Mouse (Mus musculus): ENCODE measurements around the gene Mybl2. TPM values are rescaled to one million over a fixed set of nuclear protein-coding genes. Genes with fewer than 3 reads are reported as not detected.
A peak's percentile ranks its signal among the peaks of the same experiment; 100 is the strongest.

Gene Mybl2
- total RNA-seq, 2 experiments from 2014 or later = 1.3 to 2.5 TPM

DNA sequence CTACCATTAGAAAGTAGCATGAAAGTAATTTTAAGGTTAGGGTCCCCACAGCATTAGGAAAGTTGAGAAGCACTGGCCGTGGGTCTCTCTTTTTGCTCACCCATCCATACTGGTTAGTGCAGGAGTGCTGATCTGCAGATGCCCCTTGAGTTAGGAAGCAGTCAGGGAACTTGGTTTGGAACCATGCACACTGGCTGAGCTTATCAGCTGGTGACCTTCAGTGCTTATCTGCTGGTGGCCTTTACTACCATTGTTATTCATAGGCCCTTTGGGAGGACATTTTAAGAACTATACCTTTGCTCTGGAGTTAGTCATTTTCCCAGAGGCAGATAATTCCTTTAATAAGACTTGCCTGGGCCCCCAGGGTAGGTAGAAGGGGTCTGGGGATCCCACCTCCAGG lies 12.7 kb downstream of the Mybl2 start:
- intact Hi-C loops (cut with DNase I; ENCODE audit: low total_unique reads) = no loop called here
- no peak for DNase-seq

DNA sequence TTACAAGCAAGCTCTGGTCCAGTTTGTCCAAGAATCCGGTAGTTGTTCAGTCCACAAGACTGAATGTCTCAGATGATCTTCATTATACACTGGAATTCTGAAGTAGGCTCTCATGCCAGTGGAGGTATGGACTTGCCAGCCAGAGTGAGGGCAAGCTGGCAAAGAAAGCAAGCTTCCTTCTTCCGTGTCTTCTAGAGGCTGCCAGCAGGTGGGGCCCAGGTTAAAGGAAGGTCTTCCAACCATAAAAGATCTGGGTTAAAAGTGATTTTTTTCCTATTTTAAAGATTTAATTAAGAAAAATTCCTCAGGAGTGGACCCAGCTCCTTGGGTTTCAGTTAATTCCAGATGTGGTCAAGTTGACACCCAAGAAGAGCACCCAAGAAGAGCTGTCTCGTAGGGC lies 15.7 kb downstream of the Mybl2 start:
- intact Hi-C loops (cut with DNase I; ENCODE audit: low total_unique reads) = no loop called here
- DNase-seq = no peak

DNA sequence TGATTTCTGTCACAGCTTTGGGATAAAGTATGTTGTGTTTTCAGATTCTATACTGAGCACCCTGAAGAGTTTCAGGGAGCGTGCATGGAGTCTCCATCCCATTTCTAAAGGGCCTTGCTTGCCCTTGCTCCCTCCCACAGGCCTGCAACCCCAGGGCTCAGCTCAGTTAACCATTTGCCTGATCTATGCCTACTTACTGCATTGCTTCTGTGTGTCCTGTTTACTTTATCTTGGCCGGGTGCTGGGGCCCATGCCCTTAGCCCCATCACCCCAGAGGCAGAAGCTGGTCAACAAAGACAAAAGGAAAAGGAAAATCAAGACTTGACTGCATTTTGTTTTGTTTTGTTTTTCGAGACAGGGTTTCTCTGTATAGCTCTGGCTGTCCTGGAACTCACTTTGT lies 17.1 kb downstream of the Mybl2 start:
- intact Hi-C loops (cut with DNase I; ENCODE audit: low total_unique reads) = no loop called here

DNA sequence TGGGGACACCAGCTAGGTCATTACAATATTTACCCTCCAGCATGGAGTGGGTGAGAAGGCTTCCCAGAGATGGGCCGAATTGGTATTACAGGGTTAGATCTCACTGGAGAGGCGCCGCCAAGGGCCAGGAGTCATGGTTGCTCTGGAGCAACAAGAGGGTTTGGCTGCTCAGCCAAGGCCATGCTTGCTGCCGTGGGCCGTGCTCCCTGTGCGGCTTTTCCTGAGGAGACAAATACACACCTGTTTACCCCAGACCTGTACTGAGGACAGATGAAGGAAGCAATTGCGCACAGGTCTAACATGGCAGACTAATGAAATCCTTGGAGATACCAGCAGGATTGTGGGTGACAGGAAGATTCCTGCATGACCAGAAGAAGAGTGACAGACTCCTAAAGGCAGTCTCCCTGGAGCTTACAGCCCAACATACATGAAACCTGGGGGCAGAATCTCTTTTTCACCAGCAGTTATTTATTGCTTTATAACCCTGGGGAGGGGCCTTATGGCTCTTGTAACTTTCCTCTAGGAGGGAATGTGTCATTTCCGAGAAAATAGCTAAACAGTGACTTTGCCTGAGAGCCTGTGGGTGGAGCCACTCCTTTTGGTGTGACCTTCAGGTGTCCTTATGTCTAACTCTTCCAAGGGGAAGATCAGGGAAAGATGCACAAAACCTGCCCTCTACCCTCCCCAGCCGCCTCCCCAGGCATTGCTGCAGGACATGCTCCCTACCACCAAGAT lies 18.7 kb downstream of the Mybl2 start:
- no peak for DNase-seq
- intact Hi-C loops (cut with DNase I; ENCODE audit: low total_unique reads) = no loop called here

More for the DNA sequence above, 17.1 kb downstream of the Mybl2 start:
- DNase-seq = no peak

DNA sequence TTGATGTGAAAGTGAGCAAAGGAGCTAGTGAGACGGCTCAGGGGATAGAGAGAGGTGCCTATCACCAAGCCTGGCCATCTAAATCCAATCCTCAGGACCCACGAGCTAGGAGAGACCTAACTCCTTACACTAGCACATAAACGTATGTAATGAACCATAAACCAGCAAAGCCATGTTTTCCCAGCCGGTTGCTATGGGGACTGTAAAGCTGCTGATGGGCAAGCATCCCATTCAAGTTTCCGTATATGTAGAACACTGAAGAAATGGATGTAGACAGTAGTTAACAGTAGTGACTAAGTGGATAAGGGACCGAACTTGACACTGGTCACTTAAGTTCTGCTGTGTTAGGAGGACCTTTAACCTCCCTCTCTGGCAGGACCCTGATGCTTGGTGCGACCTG lies 19.5 kb downstream of the Mybl2 start:
- no peak for DNase-seq
- intact Hi-C loops (cut with DNase I; ENCODE audit: low total_unique reads) = no loop called here

DNA sequence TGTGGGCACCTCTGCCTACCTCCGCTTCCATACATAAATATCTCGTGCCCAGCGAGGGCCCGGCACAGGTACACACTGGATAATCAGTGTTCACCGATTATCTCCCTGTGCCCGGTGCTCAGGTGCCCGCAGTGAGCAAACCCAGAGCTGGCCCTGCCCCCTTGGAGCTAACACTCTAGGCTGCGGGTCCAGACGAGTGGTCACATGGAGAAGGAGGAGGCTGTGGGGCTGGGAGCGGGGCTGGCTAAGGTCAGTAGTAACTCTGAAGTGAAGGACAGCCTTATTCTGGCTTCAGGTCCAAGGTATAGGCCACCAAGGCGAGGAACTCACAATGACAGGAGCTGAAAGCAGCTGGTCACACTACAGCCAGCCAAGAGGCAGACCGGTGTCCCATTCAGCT lies 20.3 kb downstream of the Mybl2 start:
- no peak for DNase-seq

DNA sequence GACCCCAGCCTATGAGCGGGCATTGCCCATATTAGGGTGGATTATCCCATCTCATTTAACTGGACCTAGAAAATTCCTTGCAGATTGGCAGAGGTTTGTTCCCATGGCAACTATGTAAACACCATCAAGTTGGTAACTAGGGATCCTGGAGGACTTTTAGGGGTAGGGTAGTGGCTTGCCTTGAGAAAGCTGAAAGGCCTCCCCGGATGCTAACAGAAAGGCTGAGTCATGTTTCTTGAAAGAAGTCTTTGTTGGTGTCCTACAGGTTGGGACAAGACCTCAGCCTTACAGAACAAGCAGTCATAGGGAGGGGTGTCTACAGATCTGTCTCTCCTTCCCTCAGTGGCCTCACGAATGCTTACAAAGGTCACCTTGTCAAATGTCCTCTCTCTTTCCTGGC lies 20.7 kb downstream of the Mybl2 start:
- intact Hi-C loops (cut with DNase I; ENCODE audit: low total_unique reads) = no loop called here
- DNase-seq = no peak

More for the DNA sequence above, 20.3 kb downstream of the Mybl2 start:
- intact Hi-C loops (cut with DNase I; ENCODE audit: low total_unique reads) = no loop called here

DNA sequence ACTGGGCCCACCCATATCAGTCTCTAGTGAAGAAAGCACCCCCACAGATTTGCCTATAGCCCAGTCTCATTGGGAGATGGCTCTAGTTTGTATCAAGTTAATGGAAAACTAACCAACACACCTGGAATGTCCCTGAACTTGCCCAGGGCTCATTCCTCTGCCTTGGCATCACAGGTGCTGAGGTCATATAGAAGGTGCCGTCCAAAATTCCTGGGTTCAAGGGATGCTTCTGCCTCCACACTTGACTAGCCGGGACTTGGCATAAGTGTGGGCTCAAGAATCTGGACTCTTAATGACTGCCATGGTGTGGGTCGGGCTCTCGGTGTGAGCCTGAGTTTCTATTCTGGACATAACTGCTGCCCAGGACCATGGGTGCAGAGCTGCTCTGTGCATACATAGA lies 24.6 kb downstream of the Mybl2 start:
- no peak for DNase-seq
- intact Hi-C loops (cut with DNase I; ENCODE audit: low total_unique reads) = no loop called here

DNA sequence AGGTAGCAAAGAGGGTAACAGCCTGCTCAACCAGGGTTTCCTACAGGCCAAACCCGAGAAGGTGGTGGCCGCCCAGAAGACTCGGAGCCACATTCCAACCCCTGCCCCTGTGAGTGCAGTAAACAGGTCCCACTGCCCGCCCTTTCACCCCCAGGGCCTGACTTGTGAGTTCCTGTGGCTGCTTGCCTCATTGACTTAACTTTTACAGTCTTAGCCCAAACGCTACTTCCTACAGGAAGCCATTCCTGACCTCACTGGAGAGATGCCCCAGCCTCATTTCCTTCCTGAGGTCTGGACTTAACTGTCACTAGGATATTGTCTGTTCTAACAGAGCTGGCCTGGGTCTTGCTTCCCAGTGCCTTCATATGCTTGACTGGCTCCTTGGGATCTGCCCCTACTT lies 28.1 kb downstream of the Mybl2 start:
- intact Hi-C loops (cut with DNase I; ENCODE audit: low total_unique reads) = no loop called here
- DNase-seq = no peak

DNA sequence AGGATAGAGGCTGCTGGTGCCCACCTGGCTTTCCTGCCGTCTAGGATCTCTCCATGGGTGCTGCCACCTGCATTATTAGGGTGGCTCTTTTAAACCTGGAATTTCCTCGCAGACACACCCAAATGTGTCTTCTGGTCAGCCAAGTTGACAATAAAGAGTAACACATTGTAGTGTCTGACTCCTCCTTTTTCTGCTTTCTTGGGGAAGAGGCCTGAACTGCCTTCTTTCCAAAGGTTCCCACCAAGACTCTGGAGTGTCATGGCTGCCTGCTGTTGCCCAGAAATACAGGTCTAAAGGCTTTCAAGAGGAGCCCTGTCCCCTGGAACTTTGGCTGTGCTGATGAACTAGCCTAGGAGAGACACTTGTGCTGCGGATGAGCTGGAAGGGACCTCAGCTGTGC lies 30.0 kb downstream of the Mybl2 start:
- no peak for DNase-seq
- intact Hi-C loops (cut with DNase I; ENCODE audit: low total_unique reads) = no loop called here

DNA sequence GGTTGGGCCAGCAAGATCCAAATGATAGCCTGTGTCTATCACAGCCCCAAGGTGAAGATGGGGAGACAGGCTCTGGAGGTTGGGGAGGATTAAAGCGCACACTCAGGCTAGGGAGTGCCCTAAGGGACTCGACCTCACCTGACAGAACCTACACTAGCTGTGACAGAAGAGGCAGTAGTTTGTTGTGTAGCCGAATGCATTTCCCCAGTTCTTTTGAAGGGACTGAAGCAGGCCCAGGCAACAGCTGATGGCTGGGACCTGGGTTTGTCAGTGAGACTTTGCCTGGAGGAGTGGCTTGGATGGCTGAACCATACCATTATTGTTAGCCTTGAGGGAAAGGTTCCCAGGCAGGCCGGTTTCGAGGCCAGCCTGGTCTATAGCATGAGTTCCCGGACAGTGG lies 30.6 kb downstream of the Mybl2 start:
- intact Hi-C loops (cut with DNase I; ENCODE audit: low total_unique reads) = no loop called here
- DNase-seq = no peak

DNA sequence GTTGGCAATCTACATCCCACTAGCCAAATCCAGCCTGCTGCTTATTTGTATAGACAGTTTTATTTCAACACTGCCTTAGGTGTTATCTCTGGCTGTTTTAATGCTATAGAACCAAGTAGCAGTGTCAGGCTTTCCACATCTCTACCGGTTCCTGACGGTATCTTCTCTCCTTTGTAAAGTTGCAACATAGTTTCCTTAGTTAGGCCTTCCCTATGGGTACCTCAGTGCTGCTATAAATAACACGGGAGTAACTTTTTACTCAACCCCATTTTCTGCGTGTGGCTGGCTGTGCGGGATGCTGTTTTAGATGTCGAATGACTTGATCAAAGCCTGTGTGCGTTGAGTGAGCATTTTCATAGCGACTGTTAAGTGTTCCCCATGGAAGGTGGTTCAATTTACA lies 32.1 kb downstream of the Mybl2 start:
- intact Hi-C loops (cut with DNase I; ENCODE audit: low total_unique reads) = no loop called here
- no peak for DNase-seq

DNA sequence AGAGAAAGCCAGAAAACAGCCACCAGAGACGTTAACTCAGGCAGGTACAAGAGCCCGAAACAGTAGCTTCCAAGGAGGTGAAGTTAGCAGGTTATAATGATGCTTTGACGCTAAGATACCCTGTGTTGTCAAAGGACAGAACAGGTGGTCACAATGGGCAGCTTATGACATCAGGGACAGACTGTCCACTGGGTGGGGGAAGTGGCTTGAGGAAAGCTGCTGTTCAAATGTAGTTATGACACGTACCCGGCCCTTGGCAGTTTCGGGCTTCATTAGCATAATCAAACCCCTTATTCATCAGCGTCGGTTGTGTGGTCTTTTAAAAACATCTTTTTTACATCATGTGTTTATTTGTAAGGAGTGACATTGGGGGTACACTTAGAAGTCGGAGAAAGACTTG lies 33.2 kb downstream of the Mybl2 start, which contains the start of gene Gtsf1l:
Gtsf1l (minus strand) TSS at position 128 of the 400 bp plus-strand sequence.
- intact Hi-C loops (cut with DNase I; ENCODE audit: low total_unique reads) = no loop called here
- DNase-seq = no peak

DNA sequence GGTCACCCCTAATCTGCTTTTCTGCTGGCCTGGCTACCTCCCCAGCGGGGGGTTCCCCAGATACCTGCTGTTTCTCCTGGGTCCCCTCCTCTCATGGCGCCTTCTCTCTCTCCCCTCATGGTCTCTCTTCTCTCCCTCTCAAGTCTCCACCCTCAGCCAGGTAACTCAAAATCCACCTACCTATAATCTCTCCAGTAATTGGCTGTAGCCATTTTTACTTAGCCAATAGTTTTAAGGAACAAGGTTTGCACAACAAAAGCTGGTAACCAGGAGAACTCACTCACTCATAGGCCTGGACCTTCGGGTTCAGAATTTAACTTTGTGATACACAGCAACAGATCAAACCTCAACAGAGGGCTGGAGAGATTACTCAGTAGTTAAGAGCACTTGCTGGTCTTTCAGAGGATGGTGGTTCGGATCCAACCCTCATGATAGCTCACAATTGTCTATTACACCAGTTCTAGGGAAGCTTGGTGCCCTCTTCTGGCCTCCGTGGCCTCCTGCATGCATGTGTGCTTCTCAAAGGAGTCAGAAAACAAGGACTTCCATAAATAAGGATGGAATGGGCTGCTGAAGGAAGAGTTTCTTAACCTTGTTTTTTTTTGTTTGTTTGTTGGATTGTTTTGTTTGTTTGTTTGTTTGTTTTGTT lies 35.1 kb downstream of the Mybl2 start:
- DNase-seq = no peak
- intact Hi-C loops (cut with DNase I; ENCODE audit: low total_unique reads) = no loop called here

DNA sequence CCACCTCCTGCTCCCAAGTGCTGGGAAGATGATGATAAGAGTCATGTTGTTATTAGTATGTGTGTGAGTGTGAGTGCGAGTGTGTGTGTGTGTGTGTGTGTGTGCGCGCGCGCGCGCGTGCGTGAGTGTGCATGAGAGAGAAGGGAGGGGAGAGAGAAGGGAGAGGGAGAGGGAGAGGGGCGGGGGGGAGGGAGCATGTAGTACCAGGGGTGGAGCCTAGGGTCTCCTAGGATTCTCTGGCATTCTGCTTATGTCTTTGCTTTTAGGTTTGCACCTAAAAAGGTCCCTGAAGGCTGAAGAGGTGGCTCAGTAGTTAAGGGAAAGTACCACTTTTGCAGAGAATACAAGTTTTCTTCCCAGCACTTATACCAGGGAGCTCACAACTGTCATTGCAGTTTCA lies 40.4 kb downstream of the Mybl2 start:
- intact Hi-C loops (cut with DNase I; ENCODE audit: low total_unique reads) = no loop called here
- DNase-seq = no peak

DNA sequence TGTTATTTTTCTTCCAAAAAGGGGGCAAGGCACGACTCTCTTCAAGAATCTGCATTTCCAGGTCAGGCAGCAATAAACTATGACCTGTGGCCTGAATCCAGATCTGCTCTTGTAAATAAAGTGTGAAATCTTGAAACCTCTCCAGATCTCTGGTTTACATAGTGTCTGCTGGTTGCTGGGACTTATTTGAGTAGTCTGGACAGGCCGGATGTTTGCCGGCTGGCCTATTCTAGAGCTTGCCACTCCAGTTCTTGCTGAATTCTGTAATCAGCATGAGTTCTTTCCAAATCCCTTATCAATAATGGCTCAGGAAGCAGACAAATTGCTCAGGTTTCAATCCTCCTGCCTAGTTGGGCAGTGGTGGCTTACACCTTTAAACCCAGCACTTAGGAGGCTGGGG lies 41.3 kb downstream of the Mybl2 start:
- intact Hi-C loops (cut with DNase I; ENCODE audit: low total_unique reads) = no loop called here
- no peak for DNase-seq

DNA sequence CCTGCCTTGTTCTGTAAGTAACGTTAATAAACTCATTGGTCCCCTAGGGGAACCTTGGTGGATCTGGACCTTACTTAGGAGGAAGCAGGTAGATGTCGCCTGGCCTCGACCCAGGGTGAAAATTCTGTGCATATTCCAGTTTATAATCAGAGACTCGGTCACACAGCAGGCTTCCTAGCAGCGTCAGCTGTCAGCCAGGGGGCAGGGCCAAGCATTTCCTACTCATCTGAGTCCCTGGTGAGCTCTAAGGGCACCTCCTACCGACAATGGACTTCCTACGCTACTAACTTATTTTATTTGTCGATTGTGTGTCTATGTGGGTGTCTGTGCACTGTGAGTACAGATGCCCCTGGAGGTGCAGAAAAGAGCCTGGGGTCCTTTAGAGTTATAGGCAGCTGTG lies 45.4 kb downstream of the Mybl2 start:
- intact Hi-C loops (cut with DNase I; ENCODE audit: low total_unique reads) = loop anchor here (2.0 to 5.0 kb wide), 2 partner anchors 229 to 302 kb away; no protein-coding TSS in a partner anchor
- no peak for DNase-seq

DNA sequence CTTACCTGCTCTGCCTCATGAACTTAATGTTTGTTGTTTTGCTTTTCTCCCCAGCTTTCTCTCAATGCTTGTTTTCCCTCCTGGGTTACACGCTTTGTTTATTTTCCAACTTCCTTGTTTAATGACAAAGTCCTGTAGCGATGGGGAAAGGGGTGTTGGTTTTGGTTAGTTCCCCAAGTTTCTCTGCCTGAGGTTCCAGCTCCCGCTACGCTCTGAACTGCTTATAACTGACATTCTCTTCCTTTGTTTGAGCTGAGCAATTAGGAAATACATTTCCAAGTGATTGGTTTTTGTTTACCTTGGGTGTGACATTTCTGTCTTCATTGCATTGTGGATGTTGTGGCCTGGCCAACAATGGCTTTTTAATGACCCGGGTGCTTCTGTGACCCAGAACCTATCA lies 46.1 kb downstream of the Mybl2 start:
- no peak for DNase-seq
- intact Hi-C loops (cut with DNase I; ENCODE audit: low total_unique reads) = loop anchor here (2.0 to 5.0 kb wide), 2 partner anchors 228 to 302 kb away; no protein-coding TSS in a partner anchor

DNA sequence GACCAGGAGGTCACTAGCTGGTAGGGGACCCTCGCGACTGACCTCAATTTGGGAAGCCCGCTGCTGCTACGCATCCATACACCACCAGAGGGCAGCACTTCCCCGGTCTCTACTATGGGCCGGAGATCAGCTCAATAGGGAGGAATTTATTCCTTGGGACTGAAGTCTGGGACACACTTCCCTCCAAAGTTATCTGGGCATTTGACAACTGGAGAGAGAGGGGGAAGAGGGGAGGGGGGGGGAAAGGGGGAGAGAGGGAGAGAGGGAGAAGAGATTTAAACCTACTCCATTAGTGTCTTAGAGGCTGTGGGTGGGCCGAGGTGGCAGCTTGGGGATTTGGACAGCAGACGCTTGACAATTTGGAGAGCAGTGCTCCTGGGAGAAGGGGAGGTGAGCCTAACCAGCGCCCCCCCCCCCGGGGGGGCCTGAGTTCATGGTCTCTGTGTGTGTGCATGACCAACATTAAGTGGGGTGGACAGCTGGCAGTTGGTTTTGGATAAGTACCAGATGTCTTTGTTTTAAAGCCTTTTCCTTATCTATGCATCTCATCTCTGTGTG lies 47.2 kb downstream of the Mybl2 start:
- intact Hi-C loops (cut with DNase I; ENCODE audit: low total_unique reads) = loop anchor here (2.0 to 5.0 kb wide), 2 partner anchors 227 to 301 kb away; no protein-coding TSS in a partner anchor
- DNase-seq = peak; percentile 47

DNA sequence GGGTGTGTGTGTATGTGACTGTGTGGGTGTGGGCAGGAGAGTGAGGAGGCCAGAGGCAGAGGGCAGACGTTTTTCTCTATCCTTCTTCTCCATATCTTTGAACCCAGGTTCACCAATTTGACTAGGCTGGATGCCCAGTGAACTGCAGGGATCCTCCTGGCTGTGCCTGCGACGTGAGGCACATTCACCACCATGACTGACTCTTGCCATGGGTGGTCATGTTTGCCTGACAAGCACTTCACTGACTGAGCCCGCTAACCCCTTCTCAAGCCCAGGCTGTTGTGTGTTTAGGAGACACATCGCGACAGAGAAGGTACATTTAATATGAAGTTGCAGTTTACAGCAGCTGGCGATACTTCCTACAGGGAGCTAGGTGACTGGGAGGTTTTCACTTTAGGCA lies 47.7 kb downstream of the Mybl2 start:
- no peak for DNase-seq
- intact Hi-C loops (cut with DNase I; ENCODE audit: low total_unique reads) = loop anchor here (5.0 kb wide), 1 partner anchor 300 kb away; no protein-coding TSS in a partner anchor

Data from gastrocnemius, postnatal 14 days (tissue).